Mouse (Mus musculus): ENCODE measurements around the gene Ddx41.

DNA sequence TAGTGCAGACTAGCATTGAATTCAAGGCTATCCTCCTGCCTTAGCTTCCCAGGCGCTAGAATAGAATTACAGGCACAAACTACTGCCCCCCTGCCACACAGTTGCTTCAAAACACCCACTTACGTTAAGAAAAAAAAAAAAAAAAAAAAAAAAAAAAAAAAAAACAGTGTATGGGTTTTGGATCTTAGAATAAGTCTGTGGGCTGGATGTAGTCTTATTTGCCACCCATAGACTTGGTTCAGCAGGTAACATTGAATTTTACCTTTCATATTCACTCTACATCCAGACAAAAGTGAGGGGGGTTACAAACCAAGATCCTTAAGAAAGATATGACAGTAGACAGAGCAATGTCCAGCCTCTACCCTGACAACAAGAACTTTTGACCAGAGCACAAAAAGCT lies 31.5 kb upstream of the Ddx41 start:
- TF ChIP-seq CTCF (IDR thresholded peaks at IDR 0.05; ENCODE audit: control insufficient read depth, insufficient read depth, insufficient replicate concordance, low read depth, low read length), result no peak
- no peak for TF ChIP-seq POLR2A (IDR thresholded peaks at IDR 0.05; ENCODE audit: control insufficient read depth, low read depth, low read length)

All from testis, adult 2 months (tissue).